Mouse (Mus musculus) stomach, embryonic 15.5 days (tissue): ENCODE data around the gene Sae1. TPM values are rescaled to one million over a fixed set of nuclear protein-coding genes. Genes with fewer than 3 reads are reported as not detected.

Experiments used
- ATAC-seq: fragments of 200-750 bp; cut with Nextera tagmentation; 2 replicates; pipeline ENCODE4 v1.8.0; 2017; ENCODE audit warnings: low read depth, moderate number of reproducible peaks, moderate TSS enrichment; ENCODE audit not compliant: insufficient read depth, low FRiP score
- H3K27ac ChIP-seq: fragments of 300-500 bp; sonication (generic); 2 replicates; pipeline ENCODE4 v1.5.1; 2015; ENCODE audit warnings: mild to moderate bottlenecking, inconsistent platforms
- H3K27me3 ChIP-seq: fragments of 300-500 bp; sonication (generic); replicated peaks from 2 replicates; pipeline ENCODE4 v1.6.1; 2015; ENCODE audit warnings: inconsistent platforms
- H3K36me3 ChIP-seq: fragments of 300-500 bp; sonication (generic); 2 replicates; pipeline ENCODE4 v1.6.1; 2015; ENCODE audit warnings: inconsistent platforms
- H3K4me1 ChIP-seq: fragments of 300-500 bp; sonication (generic); 2 replicates; pipeline ENCODE4 v1.6.1; 2015; ENCODE audit warnings: inconsistent platforms
- H3K4me2 ChIP-seq: fragments of 300-500 bp; sonication (generic); 2 replicates; pipeline ENCODE4 v1.6.1; 2015; ENCODE audit warnings: mild to moderate bottlenecking, inconsistent platforms
- H3K4me3 ChIP-seq: fragments of 300-500 bp; sonication (generic); replicated peaks from 2 replicates; pipeline ENCODE4 v1.5.1; 2015; ENCODE audit warnings: inconsistent platforms
- H3K9ac ChIP-seq: fragments of 300-500 bp; sonication (generic); 2 replicates; pipeline ENCODE4 v1.6.1; 2015; ENCODE audit warnings: inconsistent platforms
- H3K9me3 ChIP-seq: fragments of 300-500 bp; sonication (generic); 2 replicates; pipeline ENCODE4 v1.6.1; 2016; ENCODE audit warnings: inconsistent platforms
- WGBS: fragments of 180-500 bp; shearing (Covaris S2); methylation state at CpG from one replicate; pipeline ENCODE4 v1.1.7; 2015; 5-methylcytosine and 5-hydroxymethylcytosine counted together
- polyA plus RNA-seq: library from polyadenylated mRNA; unstranded; fragments of >200 nt; fragmentation: Nextera tagmentation; extraction: Ambion mirVana; gene quantifications from 2 replicates; pipeline ENCODE4 v1.2.1, GENCODE M21; 2015

The Sae1 gene
- polyA plus RNA-seq, 1 experiment from 2014 or later, result 272 TPM

- Histone ChIP-seq H3K4me3 (no peak overlapping the region), H3K36me3 (peaks cover 30% of the 10 kb centered on the region), H3K27ac (no peak overlapping the region), H3K27me3 (no peaks in the 10 kb centered on the region), H3K4me1 (peaks cover 11% of the 10 kb centered on the region), H3K4me2 (no peak overlapping the region), H3K9ac (no peak overlapping the region), H3K9me3 (no peaks in the 10 kb centered on the region)
- no peak for ATAC-seq
- WGBS, result 84% methylated on average over 8 of the region's 8 CpGs
These were observed 103.6 kb downstream of the Sae1 start for GRCm38 (mm10) chr7:16284001-16284400.

GRCm38 (mm10) chr7:16282334-16282733, 105.3 kb downstream of the Sae1 start:
- Histone ChIP-seq H3K9ac (no peak overlapping the region), H3K4me1 (peaks cover 11% of the 10 kb centered on the region), H3K4me3 (no peak overlapping the region), H3K36me3 (peaks cover 38% of the 10 kb centered on the region), H3K4me2 (no peak overlapping the region), H3K27ac (no peak overlapping the region), H3K27me3 (no peaks in the 10 kb centered on the region), H3K9me3 (no peaks in the 10 kb centered on the region)
- WGBS, result 87% methylated on average over 13 of the region's 13 CpGs
- no peak for ATAC-seq

GRCm38 (mm10) chr7:16280721-16281120, 106.9 kb downstream of the Sae1 start:
- ATAC-seq, result no peak
- H3K4me1 ChIP-seq, result peaks cover 11% of the 10 kb centered on the region
- no peak overlapping the region for H3K27ac ChIP-seq
- no peak overlapping the region for H3K4me3 ChIP-seq
- peaks cover 48% of the 10 kb centered on the region for H3K36me3 ChIP-seq
- H3K9ac ChIP-seq, result no peak overlapping the region
- H3K27me3 ChIP-seq, result no peaks in the 10 kb centered on the region
- WGBS, result 89% methylated on average over 11 of the region's 11 CpGs
- H3K9me3 ChIP-seq, result no peaks in the 10 kb centered on the region
- no peak overlapping the region for H3K4me2 ChIP-seq

GRCm38 (mm10) chr7:16274922-16275890, 112.4 kb downstream of the Sae1 start:
- peaks cover 23% of the 10 kb centered on the region for H3K4me1 ChIP-seq
- H3K9ac ChIP-seq, result no peak overlapping the region
- WGBS, result 75% methylated on average over 10 of the region's 10 CpGs
- peaks cover 22% of the 10 kb centered on the region; the same call in 1 of the 2 replicates for H3K36me3 ChIP-seq
- peak overlapping the region; percentile 94 for H3K4me2 ChIP-seq
- no peaks in the 10 kb centered on the region for H3K27me3 ChIP-seq
- H3K27ac ChIP-seq, result no peak overlapping the region
- ATAC-seq, result no peak
- H3K9me3 ChIP-seq, result no peaks in the 10 kb centered on the region
- H3K4me3 ChIP-seq, result no peak overlapping the region

- ATAC-seq, result peak; percentile 77
- Histone ChIP-seq H3K9ac (peak overlapping the region; percentile 16; the same call in 1 of the 2 replicates), H3K36me3 (peaks cover 22% of the 10 kb centered on the region; the same call in 1 of the 2 replicates), H3K27ac (peak overlapping the region; percentile 98), H3K4me1 (peaks cover 23% of the 10 kb centered on the region), H3K27me3 (no peaks in the 10 kb centered on the region), H3K4me3 (peak overlapping the region; percentile 76), H3K4me2 (peak overlapping the region; percentile 94), H3K9me3 (no peaks in the 10 kb centered on the region)
- under 1% methylated on average over 18 of the region's 18 CpGs for WGBS
These were observed 113.9 kb downstream of the Sae1 start for GRCm38 (mm10) chr7:16273766-16274140.

- 1% methylated on average over 48 of the region's 49 CpGs for WGBS
- ATAC-seq, result peak; percentile 83
These were observed 114.4 kb downstream of the Sae1 start, which contains the start of gene Inafm1 for GRCm38 (mm10) chr7:16273081-16273765. Inafm1 (minus strand) TSS chr7:16273617.

GRCm38 (mm10) chr7:16272681-16273080, 114.9 kb downstream of the Sae1 start:
- Histone ChIP-seq H3K4me3 (peak overlapping the region; percentile 76), H3K9me3 (no peaks in the 10 kb centered on the region), H3K36me3 (peaks cover 14% of the 10 kb centered on the region; the same call in 1 of the 2 replicates), H3K27ac (peak overlapping the region; percentile 98), H3K27me3 (no peaks in the 10 kb centered on the region), H3K4me2 (peak overlapping the region; percentile 94), H3K9ac (peak overlapping the region; percentile 63), H3K4me1 (peaks cover 23% of the 10 kb centered on the region)
- peak; percentile 82 for ATAC-seq
- under 1% methylated on average over 43 of the region's 46 CpGs for WGBS

More at GRCm38 (mm10) chr7:16273081-16273765, 114.4 kb downstream of the Sae1 start, which contains the start of gene Inafm1:
- H3K27ac ChIP-seq, result peak within 1 kb of the TSS; percentile 98
- H3K9ac ChIP-seq, result peak within 1 kb of the TSS; percentile 63
- H3K9me3 ChIP-seq, result no peaks in the 10 kb centered on the region
- peak within 1 kb of the TSS; percentile 94 for H3K4me2 ChIP-seq
- peaks cover 19% of the 10 kb centered on the region; the same call in 1 of the 2 replicates for H3K36me3 ChIP-seq
- H3K4me1 ChIP-seq, result peaks cover 23% of the 10 kb centered on the region
- no peaks in the 10 kb centered on the region for H3K27me3 ChIP-seq
- peak within 1 kb of the TSS; percentile 76 for H3K4me3 ChIP-seq

GRCm38 (mm10) chr7:16271139-16271538, 116.5 kb downstream of the Sae1 start:
- Histone ChIP-seq H3K27me3 (no peaks in the 10 kb centered on the region), H3K9me3 (no peaks in the 10 kb centered on the region), H3K27ac (no peak overlapping the region), H3K4me1 (peaks cover 23% of the 10 kb centered on the region), H3K4me3 (no peak overlapping the region), H3K9ac (no peak overlapping the region), H3K4me2 (no peak overlapping the region), H3K36me3 (peaks cover 7% of the 10 kb centered on the region; the same call in 1 of the 2 replicates)
- WGBS, result 80% methylated on average over 1 of the region's 1 CpGs
- no peak for ATAC-seq

Other genes with a start within 250 kb of the Sae1 start
- gene Meis3, start 212.7 kb downstream of the Sae1 start, polyA plus RNA-seq, result 28.2 and 28.8 TPM in 2 replicates
- gene Dhx34, start 165.8 kb downstream of the Sae1 start, polyA plus RNA-seq, result 37.9 and 55.3 TPM in 2 replicates
- 0.28 and 0.37 TPM in 2 replicates for gene C5ar2, start 143.7 kb downstream of the Sae1 start, polyA plus RNA-seq
- 3.7 and 4.1 TPM in 2 replicates for gene C5ar1, start 128.3 kb downstream of the Sae1 start, polyA plus RNA-seq
- 20.5 and 21.1 TPM in 2 replicates for gene Inafm1, start 114.2 kb downstream of the Sae1 start, polyA plus RNA-seq
- 26.7 and 27.0 TPM in 2 replicates for gene Ccdc9, start 101.0 kb downstream of the Sae1 start, polyA plus RNA-seq
- gene Bbc3, start 79.4 kb downstream of the Sae1 start, polyA plus RNA-seq, result 6.7 and 7.4 TPM in 2 replicates
- 16.8 and 17.4 TPM in 2 replicates for gene Zc3h4, start 13.1 kb upstream of the Sae1 start, polyA plus RNA-seq
- gene Tmem160, start 65.0 kb upstream of the Sae1 start, polyA plus RNA-seq, result 48.5 and 57.0 TPM in 2 replicates
- gene Npas1, start 89.9 kb upstream of the Sae1 start, polyA plus RNA-seq, result 0.33 and 0.49 TPM in 2 replicates
- gene Arhgap35, start 227.2 kb upstream of the Sae1 start, polyA plus RNA-seq, result 12.0 and 13.0 TPM in 2 replicates